Mouse (Mus musculus): ENCODE data around the gene Fam129a. TPM values are rescaled to one million over a fixed set of nuclear protein-coding genes. Genes with fewer than 3 reads are reported as not detected.

The Fam129a gene
- polyA plus RNA-seq, 1 experiment from 2014 or later = 0.77 TPM

- 88% methylated on average over 6 of the region's 6 CpGs for WGBS
- Histone ChIP-seq H3K9me3 (no peaks in the 10 kb centered on the region), H3K4me1 (peaks cover 4% of the 10 kb centered on the region; the same call in 1 of the 2 replicates), H3K36me3 (replicated peaks) (no peaks in the 10 kb centered on the region), H3K4me3 (no peak overlapping the region), H3K27me3 (replicated peaks) (no peaks in the 10 kb centered on the region), H3K9ac (no peak overlapping the region), H3K27ac (no peak overlapping the region), H3K4me2 (no peak overlapping the region)
- no peak for ATAC-seq (replicated peaks)
These were observed 89.9 kb downstream of the Fam129a start for GRCm38 (mm10) chr1:151660883-151661282.

- no peak overlapping the region for H3K9ac ChIP-seq
- WGBS = 87% methylated on average over 7 of the region's 7 CpGs
- ATAC-seq (replicated peaks) = no peak
- no peak overlapping the region for H3K4me3 ChIP-seq
- no peak overlapping the region for H3K27ac ChIP-seq
- no peak overlapping the region for H3K4me2 ChIP-seq
- H3K9me3 ChIP-seq = no peaks in the 10 kb centered on the region
- H3K27me3 ChIP-seq (replicated peaks) = no peaks in the 10 kb centered on the region
- H3K36me3 ChIP-seq (replicated peaks) = no peaks in the 10 kb centered on the region
- peaks cover 4% of the 10 kb centered on the region; the same call in 1 of the 2 replicates for H3K4me1 ChIP-seq
These were observed 90.9 kb downstream of the Fam129a start for GRCm38 (mm10) chr1:151661684-151662439.

- Histone ChIP-seq H3K27ac (no peak overlapping the region), H3K27me3 (replicated peaks) (no peaks in the 10 kb centered on the region), H3K36me3 (replicated peaks) (no peaks in the 10 kb centered on the region), H3K9ac (no peak overlapping the region), H3K4me1 (no peaks in the 10 kb centered on the region), H3K4me3 (no peak overlapping the region), H3K4me2 (no peak overlapping the region), H3K9me3 (no peaks in the 10 kb centered on the region)
- 86% methylated on average over 6 of the region's 6 CpGs for WGBS
- no peak for ATAC-seq (replicated peaks)
These were observed 92.0 kb downstream of the Fam129a start for GRCm38 (mm10) chr1:151662958-151663357.

- Histone ChIP-seq H3K27ac (no peak overlapping the region), H3K4me3 (no peak overlapping the region), H3K27me3 (replicated peaks) (no peaks in the 10 kb centered on the region), H3K4me1 (no peaks in the 10 kb centered on the region), H3K9ac (no peak overlapping the region), H3K4me2 (no peak overlapping the region), H3K9me3 (no peaks in the 10 kb centered on the region), H3K36me3 (replicated peaks) (no peaks in the 10 kb centered on the region)
- ATAC-seq (replicated peaks) = no peak
- 90% methylated on average over 10 of the region's 10 CpGs for WGBS
These were observed 93.4 kb downstream of the Fam129a start for GRCm38 (mm10) chr1:151664384-151664783.

GRCm38 (mm10) chr1:151664837-151665431 lies 93.9 kb downstream of the Fam129a start:
- WGBS = 79% methylated on average over 7 of the region's 7 CpGs
- H3K9ac ChIP-seq = no peak overlapping the region
- H3K27ac ChIP-seq = no peak overlapping the region
- H3K27me3 ChIP-seq (replicated peaks) = no peaks in the 10 kb centered on the region
- no peak for ATAC-seq (replicated peaks)
- H3K36me3 ChIP-seq (replicated peaks) = no peaks in the 10 kb centered on the region
- no peaks in the 10 kb centered on the region for H3K4me1 ChIP-seq
- H3K4me3 ChIP-seq = no peak overlapping the region
- no peak overlapping the region for H3K4me2 ChIP-seq
- H3K9me3 ChIP-seq = no peaks in the 10 kb centered on the region

- no peak overlapping the region for H3K27ac ChIP-seq
- H3K9ac ChIP-seq = no peak overlapping the region
- H3K4me2 ChIP-seq = no peak overlapping the region
- H3K36me3 ChIP-seq (replicated peaks) = no peaks in the 10 kb centered on the region
- H3K4me3 ChIP-seq = no peak overlapping the region
- 90% methylated on average over 10 of the region's 10 CpGs for WGBS
- no peaks in the 10 kb centered on the region for H3K27me3 ChIP-seq (replicated peaks)
- H3K9me3 ChIP-seq = no peaks in the 10 kb centered on the region
- no peaks in the 10 kb centered on the region for H3K4me1 ChIP-seq
- ATAC-seq (replicated peaks) = no peak
These were observed 96.5 kb downstream of the Fam129a start for GRCm38 (mm10) chr1:151667351-151668074.

GRCm38 (mm10) chr1:151670006-151670591 lies 99.1 kb downstream of the Fam129a start:
- Histone ChIP-seq H3K4me1 (no peaks in the 10 kb centered on the region), H3K9ac (no peak overlapping the region), H3K27me3 (replicated peaks) (no peaks in the 10 kb centered on the region), H3K9me3 (no peaks in the 10 kb centered on the region), H3K36me3 (replicated peaks) (no peaks in the 10 kb centered on the region), H3K4me2 (no peak overlapping the region), H3K27ac (no peak overlapping the region), H3K4me3 (no peak overlapping the region)
- 90% methylated on average over 9 of the region's 9 CpGs for WGBS
- ATAC-seq (replicated peaks) = no peak

GRCm38 (mm10) chr1:151675684-151676083 lies 104.7 kb downstream of the Fam129a start:
- 83% methylated on average over 5 of the region's 5 CpGs for WGBS
- Histone ChIP-seq H3K4me2 (no peak overlapping the region), H3K27me3 (replicated peaks) (no peaks in the 10 kb centered on the region), H3K9ac (no peak overlapping the region), H3K4me1 (no peaks in the 10 kb centered on the region), H3K27ac (no peak overlapping the region), H3K36me3 (replicated peaks) (no peaks in the 10 kb centered on the region), H3K9me3 (no peaks in the 10 kb centered on the region), H3K4me3 (no peak overlapping the region)
- no peak for ATAC-seq (replicated peaks)

GRCm38 (mm10) chr1:151677185-151677809 lies 106.3 kb downstream of the Fam129a start:
- Histone ChIP-seq H3K4me1 (no peaks in the 10 kb centered on the region), H3K36me3 (replicated peaks) (no peaks in the 10 kb centered on the region), H3K4me3 (no peak overlapping the region), H3K9ac (no peak overlapping the region), H3K9me3 (no peaks in the 10 kb centered on the region), H3K27ac (no peak overlapping the region), H3K27me3 (replicated peaks) (no peaks in the 10 kb centered on the region), H3K4me2 (no peak overlapping the region)
- 62% methylated on average over 3 of the region's 4 CpGs for WGBS
- no peak for ATAC-seq (replicated peaks)

- ATAC-seq (replicated peaks) = no peak
- Histone ChIP-seq H3K4me3 (no peak overlapping the region), H3K9me3 (no peaks in the 10 kb centered on the region), H3K4me2 (no peak overlapping the region), H3K27ac (no peak overlapping the region), H3K9ac (no peak overlapping the region), H3K36me3 (replicated peaks) (no peaks in the 10 kb centered on the region), H3K4me1 (no peaks in the 10 kb centered on the region), H3K27me3 (replicated peaks) (no peaks in the 10 kb centered on the region)
- 73% methylated on average over 4 of the region's 4 CpGs for WGBS
These were observed 107.0 kb downstream of the Fam129a start for GRCm38 (mm10) chr1:151677975-151678374.

GRCm38 (mm10) chr1:151679153-151679552 lies 108.2 kb downstream of the Fam129a start:
- no peaks in the 10 kb centered on the region for H3K9me3 ChIP-seq
- H3K4me1 ChIP-seq = no peaks in the 10 kb centered on the region
- H3K27me3 ChIP-seq (replicated peaks) = no peaks in the 10 kb centered on the region
- H3K4me3 ChIP-seq = no peak overlapping the region
- no peak for ATAC-seq (replicated peaks)
- H3K36me3 ChIP-seq (replicated peaks) = no peaks in the 10 kb centered on the region
- H3K27ac ChIP-seq = no peak overlapping the region
- 83% methylated on average over 7 of the region's 7 CpGs for WGBS
- H3K4me2 ChIP-seq = no peak overlapping the region
- no peak overlapping the region for H3K9ac ChIP-seq

Measured in midbrain, embryonic 15.5 days (tissue).